Mouse (Mus musculus) kidney, adult 2 months (tissue): Measurements from ENCODE around the gene Cabin1.

ENCODE experiments used
- CTCF ChIP-seq: fragments of 200-500 bp; conservative IDR thresholded peaks from 2 replicates; pipeline ENCODE4 v1.5.1; 2011; ENCODE audit warnings: low read depth, mild to moderate bottlenecking, control low read depth, low read length, moderate library complexity, mixed read lengths; ENCODE audit not compliant: insufficient read depth, insufficient read length
- POLR2A ChIP-seq: fragments of 200-500 bp; IDR thresholded peaks from one replicate; pipeline ENCODE4 v1.6.1; 2011; ENCODE audit warnings: low read depth, low read length, control low read depth

GRCm38 (mm10) chr10:75794880-75795279, 30.7 kb upstream of the Cabin1 start:
- TF ChIP-seq POLR2A (no peak), CTCF (no peak)
